Mouse (Mus musculus): ENCODE results near the gene Pxdc1. TPM values are rescaled to one million over a fixed set of nuclear protein-coding genes. Genes with fewer than 3 reads are reported as not detected.

Pxdc1 gene
- polyA plus RNA-seq, 1 experiment from 2014 or later: 11.7 TPM

Other genes with a start within 250 kb of the Pxdc1 start
- gene Fam50b, start 81.4 kb upstream of the Pxdc1 start, polyA plus RNA-seq (2015; fragmentation: Nextera tagmentation; extraction: Ambion mirVana): not detected in 2 replicates
- gene Prpf4b, start 221.8 kb upstream of the Pxdc1 start, polyA plus RNA-seq (2015; fragmentation: Nextera tagmentation; extraction: Ambion mirVana): 51.4 and 54.6 TPM in 2 replicates

All from hindbrain, embryonic 16.5 days (tissue).